Mouse (Mus musculus) heart, adult 2 months (tissue): ENCODE measurements around the gene Inpp5a.

ENCODE experiments used
- CTCF ChIP-seq: fragments of 200-600 bp; IDR thresholded peaks from 2 replicates; pipeline ENCODE4 v1.8.1; 2022; ENCODE audit warnings: antibody characterized with exemption, mild to moderate bottlenecking, moderate library complexity
- EP300 ChIP-seq: fragments of 200-500 bp; IDR thresholded peaks from 2 replicates; pipeline ENCODE4 v1.6.1; 2011; ENCODE audit warnings: low read depth, low read length, control low read depth; ENCODE audit not compliant: insufficient read depth
- POLR2A ChIP-seq: fragments of 200-500 bp; IDR thresholded peaks from 2 replicates; pipeline ENCODE4 v1.6.1; 2011; ENCODE audit warnings: mild to moderate bottlenecking, low read depth, low read length, control low read depth; ENCODE audit not compliant: insufficient read depth

DNA sequence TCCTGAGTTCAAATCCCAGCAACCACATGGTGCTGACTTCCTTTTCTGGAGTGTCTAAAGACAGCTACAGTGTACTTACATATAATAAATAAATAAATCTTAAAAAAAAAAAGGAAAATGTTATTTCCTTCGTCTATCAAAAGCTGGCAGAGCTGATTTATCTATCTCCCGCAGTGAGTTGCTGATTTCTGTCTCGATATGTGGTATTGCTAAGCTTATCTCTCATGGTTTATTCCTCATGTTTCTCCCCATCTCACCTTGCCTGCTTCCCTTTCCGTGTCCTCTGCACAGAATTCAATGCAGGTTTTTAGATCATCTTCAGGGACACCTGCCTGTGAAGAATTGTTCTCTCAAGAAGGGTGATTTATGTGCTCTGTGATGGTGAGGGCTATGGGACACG is 27.1 kb upstream of the Inpp5a start:
- TF ChIP-seq CTCF: no peak
- no peak for TF ChIP-seq POLR2A
- TF ChIP-seq EP300: no peak
